Mouse (Mus musculus) brain, embryonic 14.5 days (tissue): ENCODE data around the gene Borcs7.

Experiments
- CTCF ChIP-seq: fragments of 200-500 bp; IDR thresholded peaks from 2 replicates; pipeline ENCODE4 v1.5.1; 2012; ENCODE audit warnings: inconsistent platforms, mild to moderate bottlenecking, moderate library complexity, borderline replicate concordance; ENCODE audit not compliant: insufficient read depth, insufficient read length; ENCODE audit errors: extremely low read depth
- POLR2A ChIP-seq: fragments of 200-500 bp; IDR thresholded peaks from 2 replicates; pipeline ENCODE4 v1.6.1; 2012; ENCODE audit warnings: mild to moderate bottlenecking, inconsistent platforms, borderline replicate concordance; ENCODE audit not compliant: poor library complexity, insufficient read depth, insufficient read length, severe bottlenecking; ENCODE audit errors: extremely low read depth

GRCm38 (mm10) chr19:46737106-46737505, 47.4 kb downstream of the Borcs7 start:
- TF ChIP-seq CTCF (no peak), POLR2A (no peak)
